Mouse (Mus musculus): ENCODE data around the gene Prrx1.

DNA sequence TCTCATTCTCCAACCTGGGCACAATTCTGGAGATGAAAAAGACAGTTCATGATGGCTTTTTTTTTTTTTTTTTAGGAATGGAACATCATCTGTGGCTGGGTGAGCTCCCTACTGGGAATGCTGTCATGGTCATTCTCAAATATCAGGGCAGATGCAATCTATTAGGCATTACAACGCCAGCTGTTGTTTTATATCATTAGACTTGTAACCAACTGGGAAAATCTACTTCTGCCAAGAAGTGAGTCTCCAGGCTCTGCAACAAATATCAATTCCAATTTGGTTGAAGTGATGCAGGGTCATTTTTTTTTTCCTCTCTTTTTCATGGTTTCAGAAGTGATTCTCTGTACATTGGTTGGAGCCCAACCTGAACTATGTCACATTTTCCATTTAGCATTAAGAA, 91.7 kb downstream of the Prrx1 start:
- TF ChIP-seq CTCF (IDR thresholded peaks at IDR 0.05; ENCODE audit: control insufficient read depth, insufficient read depth, insufficient replicate concordance, low read depth, low read length) (no peak), POLR2A (IDR thresholded peaks at IDR 0.05; ENCODE audit: control insufficient read depth, low read depth, low read length) (no peak)
